Mouse (Mus musculus): ENCODE measurements around the gene Mapk8. TPM values are rescaled to one million over a fixed set of nuclear protein-coding genes. Genes with fewer than 3 reads are reported as not detected.
A peak's percentile ranks its signal among the peaks of the same experiment; 100 is the strongest.

The Mapk8 gene
- polyA plus RNA-seq, 1 experiment from 2014 or later = 25.9 TPM

GRCm38 (mm10) chr14:33378723-33379122 is 68.2 kb downstream of the Mapk8 start:
- Histone ChIP-seq H3K9me3 (no peaks in the 10 kb centered on the region), H3K36me3 (peaks cover 35% of the 10 kb centered on the region), H3K27ac (replicated peaks) (no peak overlapping the region), H3K4me3 (no peak overlapping the region), H3K27me3 (no peaks in the 10 kb centered on the region), H3K9ac (replicated peaks) (no peak overlapping the region), H3K4me2 (replicated peaks) (no peak overlapping the region), H3K4me1 (no peaks in the 10 kb centered on the region)
- no peak for ATAC-seq (ENCODE audit: low FRiP score, low read depth)
- 61% methylated on average over 5 of the region's 5 CpGs for WGBS

- Histone ChIP-seq H3K27me3 (no peaks in the 10 kb centered on the region), H3K36me3 (peaks cover 24% of the 10 kb centered on the region; the same call in 1 of the 2 replicates), H3K9ac (replicated peaks) (no peak overlapping the region), H3K4me1 (no peaks in the 10 kb centered on the region), H3K4me3 (no peak overlapping the region), H3K27ac (replicated peaks) (no peak overlapping the region), H3K4me2 (replicated peaks) (no peak overlapping the region), H3K9me3 (no peaks in the 10 kb centered on the region)
- no peak for ATAC-seq (ENCODE audit: low FRiP score, low read depth)
- 92% methylated on average over 3 of the region's 3 CpGs for WGBS
Measured at GRCm38 (mm10) chr14:33377211-33377610, 69.7 kb downstream of the Mapk8 start.

GRCm38 (mm10) chr14:33374089-33374488 is 72.9 kb downstream of the Mapk8 start:
- no peak overlapping the region for H3K4me2 ChIP-seq (replicated peaks)
- WGBS = 88% methylated on average over 1 of the region's 1 CpGs

GRCm38 (mm10) chr14:33373271-33373670 is 73.7 kb downstream of the Mapk8 start:
- 0 out of 2 replicates have a peak, but pooled peaks cover 6% of the 10 kb centered on the region for H3K36me3 ChIP-seq
- H3K9ac ChIP-seq (replicated peaks) = no peak overlapping the region
- no peaks in the 10 kb centered on the region for H3K27me3 ChIP-seq
- ATAC-seq (ENCODE audit: low FRiP score, low read depth) = no peak
- H3K4me2 ChIP-seq (replicated peaks) = no peak overlapping the region
- no peak overlapping the region for H3K4me3 ChIP-seq
- 65% methylated on average over 1 of the region's 1 CpGs for WGBS
- no peaks in the 10 kb centered on the region for H3K9me3 ChIP-seq
- peaks cover 6% of the 10 kb centered on the region; the same call in 1 of the 2 replicates for H3K4me1 ChIP-seq
- no peak overlapping the region for H3K27ac ChIP-seq (replicated peaks)

More at GRCm38 (mm10) chr14:33374089-33374488, 72.9 kb downstream of the Mapk8 start:
- peaks cover 7% of the 10 kb centered on the region; the same call in 1 of the 2 replicates for H3K36me3 ChIP-seq
- no peak overlapping the region for H3K4me3 ChIP-seq
- no peak overlapping the region for H3K27ac ChIP-seq (replicated peaks)
- H3K9ac ChIP-seq (replicated peaks) = no peak overlapping the region
- H3K27me3 ChIP-seq = no peaks in the 10 kb centered on the region
- H3K4me1 ChIP-seq = peaks cover 6% of the 10 kb centered on the region; the same call in 1 of the 2 replicates
- H3K9me3 ChIP-seq = no peaks in the 10 kb centered on the region
- ATAC-seq (ENCODE audit: low FRiP score, low read depth) = no peak

GRCm38 (mm10) chr14:33371248-33371647 is 75.7 kb downstream of the Mapk8 start:
- Histone ChIP-seq H3K27ac (replicated peaks) (no peak overlapping the region), H3K4me1 (peaks cover 6% of the 10 kb centered on the region), H3K36me3 (no peaks in the 10 kb centered on the region), H3K9ac (replicated peaks) (no peak overlapping the region), H3K4me2 (replicated peaks) (no peak overlapping the region), H3K9me3 (no peaks in the 10 kb centered on the region), H3K27me3 (no peaks in the 10 kb centered on the region), H3K4me3 (no peak overlapping the region)
- 15% methylated on average over 3 of the region's 3 CpGs for WGBS
- peak; percentile 50; the same call in 1 of the 2 replicates for ATAC-seq (ENCODE audit: low FRiP score, low read depth)

GRCm38 (mm10) chr14:33370056-33370455 is 76.9 kb downstream of the Mapk8 start:
- WGBS = 14% methylated on average over 7 of the region's 7 CpGs
- H3K36me3 ChIP-seq = no peaks in the 10 kb centered on the region
- H3K27ac ChIP-seq (replicated peaks) = no peak overlapping the region
- H3K27me3 ChIP-seq = no peaks in the 10 kb centered on the region
- H3K4me2 ChIP-seq (replicated peaks) = peak overlapping the region; percentile 11; the same call in 1 of the 2 replicates
- no peak overlapping the region for H3K9ac ChIP-seq (replicated peaks)
- no peak overlapping the region for H3K4me3 ChIP-seq
- H3K9me3 ChIP-seq = no peaks in the 10 kb centered on the region
- peaks cover 6% of the 10 kb centered on the region for H3K4me1 ChIP-seq
- ATAC-seq (ENCODE audit: low FRiP score, low read depth) = no peak

GRCm38 (mm10) chr14:33369375-33369774 is 77.6 kb downstream of the Mapk8 start:
- no peak for ATAC-seq (ENCODE audit: low FRiP score, low read depth)
- H3K9ac ChIP-seq (replicated peaks) = no peak overlapping the region
- H3K4me3 ChIP-seq = no peak overlapping the region
- no peak overlapping the region for H3K4me2 ChIP-seq (replicated peaks)
- no peak overlapping the region for H3K27ac ChIP-seq (replicated peaks)
- H3K36me3 ChIP-seq = no peaks in the 10 kb centered on the region
- no peaks in the 10 kb centered on the region for H3K9me3 ChIP-seq
- H3K4me1 ChIP-seq = peaks cover 6% of the 10 kb centered on the region
- 86% methylated on average over 12 of the region's 12 CpGs for WGBS
- no peaks in the 10 kb centered on the region for H3K27me3 ChIP-seq

- H3K4me1 ChIP-seq = peaks cover 13% of the 10 kb centered on the region
- no peak overlapping the region for H3K4me2 ChIP-seq (replicated peaks)
- H3K9ac ChIP-seq (replicated peaks) = no peak overlapping the region
- H3K36me3 ChIP-seq = no peaks in the 10 kb centered on the region
- H3K27me3 ChIP-seq = no peaks in the 10 kb centered on the region
- H3K9me3 ChIP-seq = no peaks in the 10 kb centered on the region
- no peak overlapping the region for H3K27ac ChIP-seq (replicated peaks)
- WGBS = 68% methylated on average over 30 of the region's 30 CpGs
- no peak for ATAC-seq (ENCODE audit: low FRiP score, low read depth)
- no peak overlapping the region for H3K4me3 ChIP-seq
Measured at GRCm38 (mm10) chr14:33366891-33367777, 79.8 kb downstream of the Mapk8 start.

GRCm38 (mm10) chr14:33364061-33364460 is 82.9 kb downstream of the Mapk8 start:
- no peak for ATAC-seq (ENCODE audit: low FRiP score, low read depth)
- WGBS = 89% methylated on average over 2 of the region's 2 CpGs
- Histone ChIP-seq H3K4me1 (peaks cover 11% of the 10 kb centered on the region), H3K9me3 (no peaks in the 10 kb centered on the region), H3K4me3 (no peak overlapping the region), H3K36me3 (no peaks in the 10 kb centered on the region), H3K27me3 (no peaks in the 10 kb centered on the region; the same call in 1 of the 2 replicates), H3K9ac (replicated peaks) (no peak overlapping the region), H3K27ac (replicated peaks) (no peak overlapping the region), H3K4me2 (replicated peaks) (no peak overlapping the region)

- no peaks in the 10 kb centered on the region for H3K36me3 ChIP-seq
- ATAC-seq (ENCODE audit: low FRiP score, low read depth) = no peak
- no peaks in the 10 kb centered on the region for H3K9me3 ChIP-seq
- no peak overlapping the region for H3K4me3 ChIP-seq
- H3K9ac ChIP-seq (replicated peaks) = no peak overlapping the region
- no peaks in the 10 kb centered on the region; the same call in 1 of the 2 replicates for H3K27me3 ChIP-seq
- no peak overlapping the region for H3K27ac ChIP-seq (replicated peaks)
- H3K4me1 ChIP-seq = peaks cover 11% of the 10 kb centered on the region
- no peak overlapping the region for H3K4me2 ChIP-seq (replicated peaks)
- WGBS = 88% methylated on average over 5 of the region's 5 CpGs
Measured at GRCm38 (mm10) chr14:33363611-33364010, 83.3 kb downstream of the Mapk8 start.

- Histone ChIP-seq H3K9me3 (no peaks in the 10 kb centered on the region), H3K4me1 (peaks cover 13% of the 10 kb centered on the region), H3K4me2 (replicated peaks) (no peak overlapping the region), H3K27me3 (no peaks in the 10 kb centered on the region; the same call in 1 of the 2 replicates), H3K36me3 (no peaks in the 10 kb centered on the region), H3K4me3 (no peak overlapping the region), H3K27ac (replicated peaks) (no peak overlapping the region), H3K9ac (replicated peaks) (no peak overlapping the region)
- no peak for ATAC-seq (ENCODE audit: low FRiP score, low read depth)
- WGBS = 34% methylated on average over 10 of the region's 10 CpGs
Measured at GRCm38 (mm10) chr14:33362807-33363206, 84.2 kb downstream of the Mapk8 start.

GRCm38 (mm10) chr14:33362122-33362521 is 84.8 kb downstream of the Mapk8 start:
- Histone ChIP-seq H3K4me3 (no peak overlapping the region), H3K4me2 (replicated peaks) (no peak overlapping the region), H3K27me3 (no peaks in the 10 kb centered on the region; the same call in 1 of the 2 replicates), H3K9ac (replicated peaks) (no peak overlapping the region), H3K9me3 (no peaks in the 10 kb centered on the region), H3K36me3 (no peaks in the 10 kb centered on the region), H3K27ac (replicated peaks) (no peak overlapping the region), H3K4me1 (peaks cover 14% of the 10 kb centered on the region)
- no peak for ATAC-seq (ENCODE audit: low FRiP score, low read depth)
- WGBS = 73% methylated on average over 14 of the region's 14 CpGs
